19 mouse cellular contexts compared by ENCODE assay signal in genomic region chr1:178978617-178979245, GRCm38 (mm10).
DNase-seq lines count a peak whose midpoint lies in the region; ATAC-seq lines count a peak whose summit lies in the region.
"Had no signal": no experiment of that assay in that cellular context is flagged by ENCODE, and none has a peak within 500 bp of the region (broad histone marks: within the 10 kb centered on the region; RNA-seq: fewer than 3 reads in every experiment).

No protein-coding gene starts in this region.

- intact Hi-C loops in heart, postnatal 36 days (cut with DNase I): no loop called here

- H3K4me1 ChIP-seq in lung, embryonic 15.5 days: peaks cover 13% of the 10 kb centered on the region
- peaks cover 3% of the 10 kb centered on the region for H3K4me1 ChIP-seq in embryonic facial prominence, embryonic 11.5 days (ENCODE audit: control insufficient read depth, insufficient read depth, low read length)
- H3K4me1 ChIP-seq in limb, embryonic 10.5 days: peaks cover 65% of the 10 kb centered on the region

- DNase-seq in heart, adult 11 months: peak; percentile 71
- no peak for DNase-seq in heart, postnatal 36 days
- no peak for DNase-seq in lung, postnatal 4 days
- DNase-seq in embryonic facial prominence, embryonic 11.5 days (ENCODE audit: low spot score): peak; percentile 70
- no peak for DNase-seq in limb, embryonic 10.5 days (ENCODE audit: low spot score)
- no peak for DNase-seq in cerebellum, postnatal 4 days (ENCODE audit: low spot score in 2 of 2)
- DNase-seq in cerebellum, postnatal 25 days: no peak
- DNase-seq: adrenal gland, adult 2 months; cerebellum, adult 9-11 months; heart, postnatal 14 days; kidney, adult 8-10 months; right cerebral cortex, postnatal 14 days had no signal

- no peak overlapping the region for H3K4me2 ChIP-seq in lung, embryonic 15.5 days
- no peak overlapping the region for H3K4me2 ChIP-seq in embryonic facial prominence, embryonic 11.5 days (ENCODE audit: low read depth, low read length)
- H3K4me2 ChIP-seq: heart, embryonic 11.5 days; hindbrain, embryonic 14.5 days; limb, embryonic 15.5 days had no signal

- H3K9ac ChIP-seq in lung, embryonic 15.5 days: no peak overlapping the region
- H3K9ac ChIP-seq in embryonic facial prominence, embryonic 11.5 days (replicated peaks; ENCODE audit: low read length): no peak overlapping the region
- H3K9ac ChIP-seq: hindbrain, embryonic 14.5 days; limb, embryonic 15.5 days had no signal

- peak overlapping the region; percentile 4; the same call in 1 of the 2 replicates for H3K27ac ChIP-seq in lung, embryonic 15.5 days
- no peak overlapping the region for H3K27ac ChIP-seq in embryonic facial prominence, embryonic 11.5 days (replicated peaks; ENCODE audit: low read depth, low read length)
- peak overlapping the region; percentile 70 for H3K27ac ChIP-seq in limb, embryonic 10.5 days
- H3K27ac ChIP-seq: hindbrain, embryonic 14.5 days; layer of hippocampus, adult 2 months; left cerebral cortex, adult 2 months; limb, embryonic 15.5 days had no signal

- WGBS in lung, embryonic 15.5 days: 32% methylated on average over 8 of the region's 8 CpGs
- WGBS in embryonic facial prominence, embryonic 11.5 days: 34% methylated on average over 8 of the region's 8 CpGs
- WGBS in limb, embryonic 10.5 days: 36% methylated on average over 8 of the region's 8 CpGs

- H3K36me3 ChIP-seq in lung, embryonic 15.5 days: no peaks in the 10 kb centered on the region
- no peaks in the 10 kb centered on the region for H3K36me3 ChIP-seq in embryonic facial prominence, embryonic 11.5 days (replicated peaks; ENCODE audit: control insufficient read depth, insufficient read depth, low read depth, low read length)
- H3K36me3 ChIP-seq in limb, embryonic 10.5 days: no peaks in the 10 kb centered on the region
- H3K36me3 ChIP-seq: limb, embryonic 15.5 days had no signal

- ATAC-seq in lung, embryonic 15.5 days (ENCODE audit: borderline replicate concordance, extremely low read depth, low FRiP score, low TSS enrichment): peak; percentile 85; the same call in 1 of the 2 replicates
- peak; percentile 41 for ATAC-seq in embryonic facial prominence, embryonic 11.5 days (replicated peaks; ENCODE audit: insufficient number of reproducible peaks, low FRiP score, low TSS enrichment, low read depth)
- ATAC-seq: forebrain, embryonic 14.5 days had no signal

- no peaks in the 10 kb centered on the region for H3K27me3 ChIP-seq in lung, embryonic 15.5 days
- H3K27me3 ChIP-seq in embryonic facial prominence, embryonic 11.5 days (ENCODE audit: control insufficient read depth, insufficient read depth, low read length): no peaks in the 10 kb centered on the region
- no peaks in the 10 kb centered on the region for H3K27me3 ChIP-seq in limb, embryonic 10.5 days (ENCODE audit: low read depth, poor library complexity, severe bottlenecking)
- H3K27me3 ChIP-seq: limb, embryonic 15.5 days had no signal

- no peaks in the 10 kb centered on the region for H3K9me3 ChIP-seq in lung, embryonic 15.5 days
- H3K9me3 ChIP-seq in embryonic facial prominence, embryonic 11.5 days (replicated peaks; ENCODE audit: control insufficient read depth, low read length): no peaks in the 10 kb centered on the region
- no peaks in the 10 kb centered on the region for H3K9me3 ChIP-seq in limb, embryonic 10.5 days (replicated peaks)
- H3K9me3 ChIP-seq: limb, embryonic 15.5 days had no signal

- H3K4me3 ChIP-seq in lung, embryonic 15.5 days: no peak overlapping the region
- no peak overlapping the region for H3K4me3 ChIP-seq in embryonic facial prominence, embryonic 11.5 days (ENCODE audit: low read depth, low read length)
- no peak overlapping the region for H3K4me3 ChIP-seq in limb, embryonic 10.5 days
- H3K4me3 ChIP-seq: layer of hippocampus, adult 2 months; left cerebral cortex, adult 2 months; limb, embryonic 15.5 days had no signal

Comparison
In these comparisons a context has a peak if more than half of its experiments do, and no peak if none do; other contexts are left out.
1. DNase-seq: peak in heart, adult 11 months (single experiment) and embryonic facial prominence, embryonic 11.5 days (single experiment); none in heart, postnatal 36 days (0 of 2), lung, postnatal 4 days (0 of 2), limb, embryonic 10.5 days (single experiment), cerebellum, postnatal 4 days (0 of 2) and cerebellum, postnatal 25 days (0 of 2).